Mouse (Mus musculus) T-helper 2 cell (primary cell): Measurements from ENCODE around the gene Agtrap.

Experiments
- in situ Hi-C: fragments of 300-600 bp; cut with MboI, MseI; formaldehyde crosslinking; loops from one replicate; pipeline ENCODE4 v1.15.1; 2025; ENCODE audit warnings: high pct_unique_total_duplicates

Gene Agtrap

DNA sequence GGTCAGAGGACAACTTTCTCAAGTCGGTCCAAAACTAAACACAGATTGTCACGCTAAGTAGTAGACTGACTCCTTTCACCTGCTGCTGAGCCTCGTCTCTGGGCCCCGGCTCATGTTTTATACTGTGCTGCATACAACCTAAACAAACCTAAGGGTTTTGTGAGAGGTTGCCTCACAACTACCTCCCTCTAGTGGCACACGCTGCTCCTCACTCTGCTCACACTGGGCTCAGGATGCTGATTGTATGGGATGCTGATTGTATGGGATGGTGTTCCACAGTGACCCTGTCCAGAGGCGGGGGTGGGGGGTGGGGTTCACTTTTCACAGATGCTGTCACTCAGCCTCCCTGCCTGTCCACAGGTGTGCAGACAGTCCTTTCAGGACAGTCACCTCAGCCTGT lies 8.6 kb downstream of the Agtrap start:
- in situ Hi-C loops: no loop called here

DNA sequence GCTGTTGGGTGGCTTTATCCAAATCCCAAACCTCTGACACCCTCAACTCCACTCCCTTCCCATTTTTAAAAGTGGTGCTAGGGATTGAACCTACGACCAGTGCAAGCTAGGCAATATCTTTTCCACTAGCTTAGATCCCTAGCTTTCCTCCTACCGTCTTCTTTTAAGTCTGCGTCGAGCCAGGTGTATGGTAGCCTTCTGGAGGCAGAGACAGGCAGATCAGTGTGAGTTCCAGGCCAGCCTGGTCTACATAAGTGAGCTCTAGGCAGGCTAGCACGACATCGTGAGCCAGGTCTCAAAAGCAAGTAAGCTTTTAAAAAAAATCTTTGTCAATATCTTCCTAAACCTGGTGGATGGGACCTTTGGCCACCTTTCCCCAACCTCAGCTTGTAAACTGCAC lies 11.9 kb downstream of the Agtrap start:
- in situ Hi-C loops: no loop called here

DNA sequence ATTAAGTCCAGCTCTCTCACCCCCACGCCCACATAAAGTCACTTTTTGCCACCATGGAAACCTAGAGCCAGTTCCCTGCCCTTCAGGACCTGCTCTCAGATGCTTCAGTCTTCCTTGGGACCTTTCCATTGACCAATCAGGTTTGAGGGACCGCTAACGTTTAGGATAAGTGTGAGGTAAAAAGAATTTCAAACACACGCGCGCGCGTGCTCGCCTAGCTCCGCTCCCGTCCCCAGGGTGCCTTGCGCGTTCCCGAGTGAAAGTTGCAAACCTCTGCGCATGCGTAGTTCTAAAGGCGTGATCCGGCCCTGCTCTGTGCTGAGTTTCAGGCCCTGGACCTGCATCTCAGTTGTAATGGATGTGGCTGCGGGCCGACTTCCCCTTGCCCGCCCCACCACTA lies 12.6 kb downstream of the Agtrap start:
- in situ Hi-C loops: no loop called here

DNA sequence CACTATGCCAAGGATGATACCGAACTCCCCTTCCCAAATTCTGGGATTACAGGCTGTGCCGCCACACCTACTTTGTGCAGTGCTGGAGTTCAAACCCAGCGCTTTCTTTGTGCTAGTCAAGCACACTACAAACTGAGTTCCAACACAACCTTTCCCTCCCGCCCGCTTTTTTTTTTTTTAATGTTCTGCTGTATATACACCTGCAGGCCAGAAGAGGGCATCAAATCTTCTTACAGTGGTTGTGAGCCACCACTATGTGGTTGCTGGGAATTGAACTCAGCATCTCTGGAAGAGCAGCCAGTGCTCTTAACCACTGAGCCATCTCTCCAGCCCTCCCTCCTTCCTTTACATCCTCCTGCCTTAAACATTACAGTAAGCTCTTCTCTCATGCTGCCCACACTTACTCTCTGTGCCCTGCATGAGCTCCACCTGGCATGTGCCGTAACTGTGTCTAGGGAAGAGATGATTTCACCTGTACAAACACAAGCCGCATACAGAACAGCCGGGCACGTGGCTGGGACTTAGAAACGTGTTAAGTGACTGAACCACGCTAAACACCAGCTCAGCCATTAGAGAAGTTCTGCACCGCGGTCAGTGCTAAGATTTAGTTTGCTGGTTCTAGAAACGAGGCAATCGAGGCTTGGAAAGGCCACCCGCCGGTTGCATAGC lies 13.2 kb downstream of the Agtrap start:
- in situ Hi-C loops: no loop called here

DNA sequence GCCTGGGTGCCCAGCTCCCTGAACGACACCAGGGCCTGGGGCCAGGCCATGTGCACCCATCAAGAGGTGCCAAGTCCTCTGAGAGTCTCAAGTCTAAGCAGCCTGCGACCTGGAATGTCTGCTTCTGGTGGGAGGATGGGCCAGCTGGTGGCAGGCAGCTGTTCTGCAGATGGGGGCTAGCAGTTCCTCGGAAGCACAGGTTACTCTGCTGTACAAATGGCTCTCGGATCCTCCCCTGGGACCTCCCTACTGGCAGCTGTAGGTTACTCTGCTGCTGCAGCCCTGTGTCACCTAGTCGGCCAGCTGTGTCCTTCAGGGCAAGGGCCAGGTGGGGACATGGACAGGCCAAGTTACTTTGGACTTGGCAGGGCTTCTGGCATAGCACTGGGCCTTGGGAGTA lies 16.3 kb downstream of the Agtrap start:
- in situ Hi-C loops: no loop called here

DNA sequence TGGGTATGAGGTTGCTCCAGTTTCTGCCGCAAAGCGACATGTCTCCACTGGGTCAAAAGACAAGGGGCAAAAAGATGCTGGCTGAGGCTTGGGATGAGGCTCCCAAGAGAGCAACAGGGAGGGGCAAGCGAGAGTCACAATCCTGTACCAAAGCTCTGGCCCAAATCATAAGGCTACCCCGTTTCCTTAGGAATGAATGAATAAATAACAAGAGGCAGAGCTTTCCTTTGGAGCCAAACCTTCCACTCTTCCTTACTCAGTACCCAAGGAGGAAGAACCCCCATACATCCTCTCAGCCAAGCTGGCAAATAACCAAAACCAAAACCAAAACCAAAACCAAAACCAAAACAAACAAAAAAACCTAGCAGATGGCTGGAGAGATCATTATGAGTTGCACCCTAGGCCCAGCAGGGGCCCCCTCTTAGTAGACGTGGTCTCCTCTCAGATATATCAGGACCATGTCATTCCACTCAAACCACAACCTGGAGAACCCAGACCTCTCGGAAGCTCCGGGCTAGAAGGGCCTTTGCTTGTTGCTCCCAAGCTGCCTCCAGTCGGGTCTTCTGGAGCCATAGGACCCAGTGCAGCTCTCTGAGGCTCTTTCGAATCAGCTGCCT lies 18.1 kb downstream of the Agtrap start:
- in situ Hi-C loops: no loop called here

DNA sequence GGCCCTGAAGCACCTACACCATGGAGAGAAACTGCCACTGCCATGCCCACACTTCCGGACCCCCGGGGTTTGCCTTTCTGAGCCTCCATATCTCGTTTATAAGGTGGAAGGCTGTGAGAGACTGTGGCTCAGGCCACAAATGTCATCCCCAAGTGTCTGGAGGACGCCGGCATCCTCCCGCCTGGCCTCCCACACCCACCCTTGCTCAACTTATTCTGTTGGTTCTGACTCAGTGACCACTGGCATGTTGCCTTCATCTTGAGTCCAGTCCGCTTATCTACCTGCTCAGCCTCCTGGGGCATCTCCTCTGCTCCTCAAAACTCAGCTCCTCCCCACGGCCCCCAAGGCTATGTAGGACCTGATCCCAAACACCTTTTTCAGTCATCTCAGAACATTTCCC lies 20.5 kb downstream of the Agtrap start:
- in situ Hi-C loops: no loop called here

DNA sequence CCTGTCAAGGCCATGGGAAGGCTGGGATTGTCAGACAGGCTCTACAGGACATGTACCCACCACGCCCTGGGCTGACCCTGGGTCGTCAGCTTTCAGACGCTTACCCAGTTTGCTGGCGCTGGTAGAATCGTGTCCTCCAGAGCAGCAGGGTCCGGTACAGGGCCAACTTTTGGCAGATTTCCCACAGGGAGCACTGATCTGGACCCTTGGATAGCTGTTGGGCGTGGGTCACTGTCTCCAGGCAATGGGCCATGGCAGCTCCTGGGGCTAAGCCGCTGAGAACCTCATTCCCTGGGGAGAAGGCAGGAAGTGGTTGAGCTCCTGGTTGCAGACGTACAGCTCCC lies 21.5 kb downstream of the Agtrap start:
- in situ Hi-C loops: no loop called here

DNA sequence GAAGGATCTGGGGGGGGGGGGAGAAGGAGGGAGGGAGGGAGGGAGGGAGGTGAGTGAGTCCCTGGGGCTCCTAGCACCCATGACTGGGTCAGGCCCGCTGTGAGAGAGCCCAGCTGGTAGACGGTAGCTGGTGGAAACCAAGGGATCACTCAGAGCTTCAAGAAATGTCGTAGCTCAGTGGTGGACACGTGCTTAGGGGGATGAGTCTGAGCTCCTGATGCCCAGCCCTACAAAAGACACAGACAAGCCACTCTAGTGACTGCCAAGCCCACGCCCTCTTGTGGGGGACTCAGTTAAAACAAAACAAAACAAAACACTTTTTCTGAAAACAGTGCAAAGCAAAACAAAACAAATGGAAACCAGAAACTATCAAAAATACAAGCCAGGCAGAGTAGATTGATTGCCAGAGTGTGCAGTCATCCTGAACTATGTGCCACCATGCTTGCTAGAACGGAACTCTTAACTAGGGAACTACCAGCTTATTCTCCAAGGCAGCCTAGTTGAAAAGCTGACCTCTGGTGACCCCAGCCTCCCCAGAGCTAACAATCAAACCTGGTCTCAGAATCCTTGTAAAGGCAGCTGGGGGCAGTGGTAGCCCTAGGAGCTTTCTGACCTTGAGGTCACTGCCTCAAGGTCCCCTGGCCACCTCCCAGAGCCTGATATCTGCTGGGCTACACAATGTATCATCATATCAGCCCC lies 22.0 kb downstream of the Agtrap start:
- in situ Hi-C loops: no loop called here

DNA sequence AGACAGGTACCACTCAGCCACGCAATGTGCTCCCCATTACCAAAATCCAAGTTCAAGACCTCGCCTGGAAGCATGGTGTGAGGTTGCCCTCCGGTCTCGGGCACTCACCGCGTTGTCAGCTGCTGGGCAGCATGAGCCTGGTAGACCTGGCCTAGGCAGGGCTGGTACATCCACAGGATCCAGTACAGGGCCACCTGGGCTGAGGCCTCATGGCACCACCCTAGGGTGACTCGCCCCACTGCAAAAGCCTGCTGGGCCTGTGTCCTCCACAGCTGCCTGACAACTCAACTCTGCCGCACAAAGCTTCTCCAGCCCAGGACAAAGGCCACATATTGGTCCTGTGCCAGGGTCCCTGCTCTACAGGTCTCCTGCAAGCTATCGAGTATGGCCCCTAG lies 26.7 kb downstream of the Agtrap start:
- in situ Hi-C loops: no loop called here

DNA sequence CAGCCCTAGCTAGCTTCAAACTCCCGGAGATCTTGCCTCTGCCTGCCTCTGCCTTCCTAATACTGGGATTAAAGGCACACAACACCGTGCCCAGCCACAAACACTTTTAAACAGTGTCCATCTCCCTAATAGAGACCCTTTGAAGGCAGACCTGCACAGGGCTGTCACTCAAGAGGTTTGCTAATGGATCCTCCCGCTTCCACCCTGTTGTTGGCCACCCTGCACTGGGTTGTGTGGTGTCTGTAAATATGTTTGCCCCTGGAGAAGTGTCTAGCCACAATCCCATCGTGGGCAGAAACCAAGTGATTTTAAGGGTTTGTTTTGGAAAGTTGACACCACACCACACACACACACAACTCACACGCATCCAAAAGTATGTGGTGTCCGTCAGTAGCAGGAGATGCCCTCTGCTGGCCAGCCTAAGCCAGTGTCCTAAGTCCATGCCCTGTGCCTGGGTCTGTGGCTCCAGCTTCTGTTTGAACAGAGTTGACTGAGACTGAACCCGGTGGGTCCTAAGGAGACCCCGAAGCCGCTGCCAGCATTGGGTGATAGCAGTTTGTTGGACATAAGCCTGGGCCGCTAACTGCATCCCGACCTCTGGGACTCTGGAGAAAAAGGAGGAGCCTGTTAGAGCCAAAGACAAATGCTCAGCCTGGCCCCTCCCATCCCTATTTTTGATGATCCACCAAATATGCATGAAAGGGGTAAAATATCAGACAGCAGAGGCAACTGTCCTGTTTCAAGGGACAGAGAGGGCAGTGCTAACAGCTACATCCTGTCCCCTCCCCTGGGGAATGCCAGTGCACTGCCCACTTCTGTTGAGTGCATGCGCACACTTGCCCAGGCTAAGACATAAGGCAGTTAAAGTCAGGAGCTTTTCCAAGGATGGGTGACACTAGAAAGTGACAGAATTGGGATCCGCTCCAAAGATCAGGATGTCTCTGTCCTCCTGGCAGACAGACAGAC lies 27.4 kb downstream of the Agtrap start:
- in situ Hi-C loops: no loop called here

DNA sequence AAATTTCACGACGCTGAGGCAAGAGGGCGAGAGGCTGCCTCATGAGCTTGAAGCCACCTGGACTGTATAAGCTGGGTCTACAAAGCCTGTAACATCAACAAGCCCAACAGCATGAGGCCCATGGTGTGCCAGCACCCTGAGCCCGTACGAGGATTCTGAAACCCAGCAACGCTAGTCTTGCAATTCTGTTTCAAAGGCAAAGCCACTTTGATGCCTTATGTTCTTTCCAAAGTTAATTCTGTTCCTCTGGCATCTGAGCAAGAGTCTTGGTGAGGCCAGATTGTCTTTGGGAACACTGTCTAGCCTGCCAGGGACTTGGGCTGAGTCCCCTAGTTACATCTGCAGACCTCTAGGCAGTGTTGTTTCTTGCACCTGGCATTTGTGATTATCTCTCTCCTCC lies 28.8 kb downstream of the Agtrap start:
- in situ Hi-C loops: no loop called here

DNA sequence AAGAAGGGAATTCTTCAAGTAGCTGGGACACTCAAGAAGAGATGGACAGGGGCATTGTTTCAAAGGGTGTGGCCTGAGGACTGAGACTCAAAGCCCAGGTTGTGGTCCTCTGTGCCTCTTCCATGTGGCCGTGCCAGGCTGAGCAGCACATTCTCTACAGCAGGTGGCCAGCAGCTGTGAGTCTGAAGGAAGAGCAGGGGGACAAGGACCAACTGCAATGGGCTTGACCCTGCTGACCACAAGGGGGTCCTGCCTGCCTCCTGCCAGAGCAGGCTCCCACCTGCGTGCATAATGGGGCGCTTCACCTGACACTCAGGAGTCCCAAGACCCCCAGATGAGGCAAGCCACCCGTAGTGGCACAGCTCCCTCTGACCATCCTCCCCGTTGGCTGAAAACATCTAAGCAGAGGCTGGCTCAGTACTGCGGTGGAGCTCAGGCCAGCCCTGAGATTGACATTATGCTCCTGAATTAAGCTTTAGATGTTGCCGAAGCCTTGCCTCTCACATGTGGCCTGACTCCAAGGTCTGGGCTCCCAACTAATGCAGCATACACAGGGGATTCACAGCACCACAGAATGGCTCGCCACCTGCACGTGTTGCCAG lies 29.5 kb downstream of the Agtrap start:
- in situ Hi-C loops: no loop called here

DNA sequence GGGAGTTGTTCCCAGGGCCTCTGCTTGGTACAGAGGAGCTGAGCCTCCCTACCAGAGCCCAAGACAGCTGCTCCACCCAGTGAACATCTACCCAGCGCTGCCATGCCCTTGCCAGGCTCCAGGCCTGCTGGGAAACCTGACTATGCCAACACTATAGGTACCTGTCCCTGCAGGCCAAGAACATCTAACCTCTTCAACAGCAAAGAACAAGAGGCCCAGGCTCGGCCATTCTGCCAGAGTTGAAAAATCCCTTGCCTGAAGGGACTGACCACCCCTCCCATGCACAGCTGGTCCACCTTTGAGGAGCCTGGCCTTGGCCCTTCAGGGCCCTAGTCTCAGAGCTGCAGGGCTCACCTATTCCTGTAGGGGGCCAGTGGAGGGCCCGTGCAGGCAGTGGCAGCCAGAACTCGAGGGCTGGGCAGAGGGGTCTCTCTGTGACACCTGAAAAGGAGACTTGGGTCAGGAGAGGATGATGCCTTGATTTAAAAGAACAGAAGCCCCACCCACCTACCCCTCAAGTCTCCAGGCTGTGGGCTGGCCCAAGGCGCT lies 30.1 kb downstream of the Agtrap start:
- in situ Hi-C loops: no loop called here

DNA sequence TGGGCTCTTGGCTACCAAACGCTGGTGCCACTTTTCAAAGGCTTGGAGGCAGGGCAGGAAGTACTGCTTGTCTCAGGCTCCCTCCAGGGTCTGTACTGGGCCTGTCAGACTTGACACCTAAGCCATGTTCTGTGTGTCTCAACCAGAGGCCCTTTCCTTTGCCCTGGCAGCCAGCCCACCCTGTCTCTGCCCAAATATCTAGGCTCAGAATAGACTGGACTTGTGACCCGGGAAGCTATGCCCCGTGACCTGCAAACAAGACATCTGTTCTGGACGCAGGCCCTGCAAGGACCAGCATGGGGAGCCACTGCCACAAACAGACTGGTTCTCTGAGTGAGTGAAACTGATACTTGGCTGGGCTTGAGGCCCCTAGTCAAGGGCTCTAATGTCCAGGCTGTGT lies 31.0 kb downstream of the Agtrap start:
- in situ Hi-C loops: no loop called here

DNA sequence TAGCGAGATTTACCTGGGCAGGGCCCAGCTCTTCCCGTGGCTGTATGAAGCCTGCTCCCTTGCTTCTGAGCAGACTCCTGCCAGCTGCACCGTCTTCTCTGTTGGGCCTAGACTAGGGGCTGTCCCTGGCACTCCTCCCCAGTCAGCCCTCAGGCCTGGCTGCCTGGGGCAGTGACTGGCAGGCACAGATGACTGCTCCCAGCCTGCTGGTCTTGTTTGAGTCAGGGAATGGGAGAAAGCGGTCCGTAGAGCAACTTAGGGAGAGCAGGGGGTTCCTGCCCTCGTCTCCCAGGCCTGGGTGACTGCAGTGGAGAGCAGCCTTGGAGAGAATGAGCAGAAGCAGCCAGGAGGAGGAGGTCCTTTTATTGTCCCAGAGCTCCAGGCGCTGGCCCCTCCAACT lies 31.6 kb downstream of the Agtrap start:
- in situ Hi-C loops: no loop called here

DNA sequence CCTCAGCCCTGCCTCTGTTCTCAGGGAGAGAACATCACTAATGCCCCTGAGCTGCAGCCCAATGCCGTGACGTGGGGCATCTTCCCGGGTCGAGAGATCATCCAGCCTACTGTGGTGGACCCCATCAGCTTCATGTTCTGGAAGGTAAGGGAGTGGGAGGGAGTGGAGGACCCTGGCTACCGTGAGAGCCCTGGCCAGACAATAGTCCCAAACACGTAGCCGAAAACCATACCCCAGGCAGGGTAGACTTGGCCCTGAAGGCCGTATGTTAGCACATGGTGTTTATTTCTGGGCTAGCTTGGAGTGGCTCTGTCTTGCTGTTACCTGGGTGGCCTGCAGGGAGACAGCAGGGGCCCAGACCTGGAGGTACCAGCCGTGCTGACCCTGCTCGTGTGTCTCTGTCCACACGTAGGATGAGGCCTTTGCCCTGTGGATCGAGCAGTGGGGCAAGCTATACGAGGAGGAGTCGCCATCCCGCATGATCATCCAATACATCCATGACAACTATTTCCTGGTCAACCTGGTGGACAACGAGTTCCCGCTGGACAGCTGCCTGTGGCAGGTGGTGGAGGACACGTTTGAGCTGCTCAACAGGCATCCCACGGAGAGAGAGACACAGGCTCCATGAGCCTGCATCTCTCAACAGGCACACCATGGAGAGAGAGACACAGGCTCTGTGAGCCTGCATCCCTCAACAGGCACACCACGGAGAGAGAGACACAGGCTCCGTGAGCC lies 32.7 kb downstream of the Agtrap start:
- in situ Hi-C loops: no loop called here

DNA sequence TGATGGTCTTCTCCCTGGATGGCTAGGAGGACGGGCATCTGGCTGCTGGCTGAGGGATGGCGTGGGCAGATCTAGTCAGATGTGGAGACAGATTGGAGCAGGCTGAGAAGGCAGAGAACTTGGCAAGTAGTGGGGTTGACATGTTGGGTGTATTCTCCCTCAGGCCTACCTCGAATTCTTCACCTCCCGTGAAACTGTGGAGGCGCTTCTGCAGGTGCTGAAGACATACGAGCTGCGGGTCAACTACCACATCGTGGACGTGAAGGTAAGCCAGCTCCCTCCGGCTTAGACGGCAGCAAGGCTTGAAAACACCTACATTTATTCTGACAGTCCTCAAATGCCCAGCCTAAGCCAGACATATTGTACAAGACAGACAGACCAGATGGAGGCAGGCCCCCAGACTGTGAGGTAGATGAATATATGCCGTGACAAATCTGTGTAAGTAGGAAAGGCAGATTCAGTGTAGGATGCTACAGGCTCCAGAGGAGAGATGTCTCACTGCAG lies 34.4 kb downstream of the Agtrap start:
- in situ Hi-C loops: no loop called here

DNA sequence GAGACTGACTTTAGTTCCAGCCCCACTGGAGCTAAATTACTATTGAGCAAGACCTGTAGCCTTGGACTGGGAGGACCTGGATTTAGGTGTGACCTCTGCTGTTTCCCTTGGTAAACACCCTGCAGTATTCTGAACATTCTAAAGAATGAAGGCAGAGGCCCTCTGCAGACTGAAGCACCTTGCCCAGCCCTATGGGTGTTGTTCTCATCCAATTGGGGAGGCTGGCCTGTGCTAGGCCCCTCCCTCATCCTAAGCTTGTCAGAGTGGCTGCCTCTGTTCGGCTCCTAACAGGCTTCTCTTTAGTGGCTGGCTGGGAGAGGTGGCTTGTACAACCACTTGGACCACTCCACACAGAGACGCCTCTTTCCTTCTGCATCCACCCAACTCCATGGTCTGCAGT lies 34.9 kb downstream of the Agtrap start:
- in situ Hi-C loops: no loop called here

DNA sequence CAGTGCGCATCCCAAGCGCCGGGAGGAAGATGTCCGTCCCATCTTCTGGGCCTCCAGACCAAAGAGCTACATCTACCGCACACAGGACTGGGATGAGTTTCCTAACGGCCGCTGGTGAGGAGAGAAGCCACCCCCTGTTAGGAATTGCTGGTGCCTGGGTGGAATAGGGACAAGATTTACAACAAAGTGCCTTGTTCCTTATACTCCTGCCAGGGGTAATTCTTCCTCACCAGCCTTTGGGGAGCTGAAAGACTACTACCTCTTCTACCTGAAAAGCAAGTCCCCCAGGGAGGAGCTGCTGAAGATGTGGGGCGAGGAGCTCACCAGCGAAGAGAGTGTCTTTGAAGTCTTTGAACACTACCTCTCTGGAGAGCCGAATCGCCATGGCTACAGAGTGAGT lies 35.9 kb downstream of the Agtrap start:
- in situ Hi-C loops: no loop called here
